Mouse (Mus musculus) thymus, postnatal 36 days (tissue): Measurements from ENCODE around the gene Abca7.

Experiments used
- DNase-seq, 2 experiments: peaks; one replicate each; pipeline ENCODE4 v3.0.0; 2022; ENCODE audit warnings: mixed read lengths in 2 of 2

The Abca7 gene

DNA sequence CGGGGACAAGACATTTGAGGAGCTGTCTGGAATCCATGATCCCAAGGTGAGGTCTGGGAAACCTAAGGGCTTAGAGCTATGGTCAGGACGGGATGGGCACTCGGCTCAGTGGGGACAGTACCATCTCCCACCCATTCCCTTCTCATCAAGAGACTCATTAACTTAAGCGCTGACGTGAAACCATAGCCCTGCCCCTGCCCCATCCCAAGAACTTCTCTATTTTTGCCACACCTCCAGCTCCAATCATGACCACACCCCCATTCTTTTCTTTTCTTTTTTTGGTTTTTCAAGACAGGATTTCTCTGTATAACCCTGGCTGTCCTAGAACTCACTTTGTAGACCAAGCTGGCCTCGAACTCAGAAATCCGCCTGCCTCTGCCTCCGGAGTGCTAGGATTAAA is 21.6 kb upstream of the Abca7 start:
- no peak for DNase-seq

DNA sequence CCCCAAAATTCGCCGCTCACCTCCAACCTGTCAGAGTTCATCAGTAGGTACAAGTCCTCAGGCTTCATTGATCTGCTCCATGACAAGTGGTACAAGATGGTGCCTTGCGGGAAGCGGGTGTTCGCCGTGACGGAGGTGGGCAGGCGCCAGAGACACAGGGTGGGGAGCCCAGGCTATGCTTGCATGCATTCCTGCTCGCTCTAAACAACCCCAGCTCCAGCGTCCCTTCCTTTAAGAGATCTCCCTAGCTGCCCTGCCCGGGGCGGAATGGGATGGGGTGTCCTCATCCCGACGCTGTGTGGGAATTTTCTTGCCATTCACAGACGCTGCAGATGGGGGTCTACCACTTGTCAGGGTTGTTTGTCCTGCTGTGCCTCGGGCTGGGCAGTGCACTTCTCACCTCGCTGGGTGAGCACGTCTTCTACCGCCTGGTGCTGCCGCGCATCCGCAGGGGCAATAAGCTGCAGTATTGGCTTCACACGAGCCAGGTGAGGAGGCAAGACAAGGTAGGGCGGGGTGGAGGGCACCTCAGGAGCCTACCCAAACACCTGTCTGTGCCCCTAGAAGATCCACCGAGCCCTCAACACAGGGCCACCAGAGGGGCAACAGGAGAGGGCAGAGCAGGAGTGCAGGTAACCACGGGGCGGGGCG is 20.1 kb upstream of the Abca7 start:
- DNase-seq = no peak

DNA sequence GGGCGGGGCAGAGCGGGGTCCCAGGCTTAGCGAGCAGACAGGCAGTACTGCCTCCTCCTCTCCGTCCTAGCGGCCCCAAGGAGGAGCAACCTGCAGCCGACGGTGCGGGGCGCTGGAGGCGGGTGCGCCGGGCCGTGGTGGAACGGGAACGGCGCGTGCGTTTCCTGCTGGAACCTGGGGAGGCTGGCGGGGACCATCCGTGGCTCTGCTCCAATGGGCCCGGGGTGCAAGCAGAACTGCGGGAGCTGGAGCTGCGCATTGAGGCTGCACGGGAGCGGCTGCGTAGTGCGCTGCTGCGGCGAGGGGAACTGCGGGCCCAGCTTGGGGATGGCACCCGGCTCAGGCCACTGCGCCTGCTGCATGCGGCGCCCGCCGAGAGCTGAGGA is 19.6 kb upstream of the Abca7 start:
- DNase-seq = no peak

DNA sequence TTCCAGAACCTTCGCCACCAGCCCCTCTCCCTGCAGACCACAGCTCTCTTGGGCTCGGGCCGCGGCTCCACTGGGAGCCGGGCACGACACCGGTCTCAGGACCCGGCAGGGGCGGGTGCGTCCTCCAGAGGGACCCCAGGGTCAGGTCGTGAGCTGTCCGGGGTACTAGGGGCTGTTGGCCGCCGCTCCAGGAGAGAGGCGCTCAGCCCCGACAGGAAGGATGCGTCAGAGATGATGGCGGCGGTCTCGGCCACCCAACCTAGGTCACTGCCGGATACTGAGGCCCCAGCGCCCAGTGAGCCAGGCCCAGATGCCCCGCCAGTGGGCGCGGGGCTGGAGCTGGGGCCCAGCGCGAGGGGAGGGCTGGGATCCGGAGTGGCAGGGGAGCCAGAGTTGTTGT is 19.0 kb upstream of the Abca7 start:
- no peak for DNase-seq

DNA sequence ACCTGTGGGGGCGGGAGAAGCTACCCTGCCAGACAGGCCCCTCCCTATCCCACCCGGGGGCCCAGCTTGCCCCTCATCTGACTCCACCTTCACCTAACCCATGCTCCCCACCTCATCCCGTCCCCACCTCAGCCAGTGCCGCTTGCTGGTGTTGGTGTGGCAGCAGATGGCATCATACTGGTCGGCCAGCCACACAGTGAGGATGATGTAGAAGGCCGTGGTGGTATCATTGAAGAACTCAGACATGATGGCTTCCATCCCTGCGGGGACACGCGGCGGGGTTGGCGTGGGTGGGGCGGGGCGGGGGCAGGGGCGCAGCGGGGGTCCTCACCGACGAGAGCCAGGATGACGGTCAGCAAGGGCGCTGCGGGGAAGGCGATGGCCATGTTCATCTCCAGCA is 18.2 kb upstream of the Abca7 start:
- no peak for DNase-seq

DNA sequence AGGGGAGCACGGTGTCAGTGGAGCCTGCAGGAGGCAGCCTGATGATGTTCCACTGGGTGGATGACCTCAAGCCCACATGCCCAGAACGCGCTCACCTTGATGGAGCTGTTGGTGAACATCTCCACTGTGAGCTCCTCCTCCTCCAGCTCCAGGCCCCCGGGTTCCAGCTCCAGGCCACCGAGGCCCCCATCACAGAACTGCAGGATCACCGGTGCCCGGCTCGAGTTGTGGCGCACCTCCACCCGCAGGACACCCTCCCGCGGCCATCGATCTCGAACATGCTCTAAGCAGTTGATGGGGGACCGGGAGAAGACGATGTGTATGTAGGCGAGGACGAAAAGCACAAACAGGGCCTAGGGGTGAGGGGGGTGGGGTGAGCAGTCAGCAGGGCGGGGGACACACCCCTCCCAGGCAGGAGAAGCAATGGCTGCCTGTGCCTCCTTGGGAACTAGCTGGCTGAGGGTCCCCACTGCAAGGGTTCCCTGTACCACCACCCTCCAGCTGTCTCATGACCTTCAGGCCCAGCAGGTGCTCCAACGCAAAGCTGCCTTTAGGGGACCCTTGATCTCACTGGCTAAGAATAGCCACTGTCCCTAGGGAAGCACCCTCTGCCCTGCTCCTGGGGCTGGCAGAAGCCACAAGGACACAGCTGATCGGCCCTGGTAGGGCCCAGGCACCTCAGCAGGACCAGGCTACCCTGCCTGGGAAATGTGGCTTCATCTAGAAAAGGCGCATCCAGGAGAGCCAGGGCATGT is 16.7 kb upstream of the Abca7 start:
- no peak for DNase-seq

DNA sequence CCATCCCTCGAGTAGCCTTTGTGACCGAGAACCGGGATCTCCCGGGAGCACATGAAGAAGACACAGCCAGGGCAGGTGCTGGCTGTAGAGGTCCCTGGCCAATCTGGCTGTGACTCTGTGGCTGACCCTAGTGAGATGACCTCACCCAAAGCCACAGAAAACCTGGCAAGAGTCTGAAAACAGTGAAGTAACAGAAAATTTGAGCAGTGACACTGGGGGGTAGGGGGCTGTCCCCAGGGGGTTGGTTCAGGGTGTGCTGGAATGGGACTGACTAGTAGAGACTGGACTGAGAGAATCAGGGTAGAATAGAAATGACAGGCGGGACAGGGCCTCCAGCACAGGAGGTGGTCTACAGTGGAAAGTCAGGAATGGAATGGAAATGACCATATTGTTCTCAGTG is 13.1 kb upstream of the Abca7 start:
- DNase-seq = no peak

DNA sequence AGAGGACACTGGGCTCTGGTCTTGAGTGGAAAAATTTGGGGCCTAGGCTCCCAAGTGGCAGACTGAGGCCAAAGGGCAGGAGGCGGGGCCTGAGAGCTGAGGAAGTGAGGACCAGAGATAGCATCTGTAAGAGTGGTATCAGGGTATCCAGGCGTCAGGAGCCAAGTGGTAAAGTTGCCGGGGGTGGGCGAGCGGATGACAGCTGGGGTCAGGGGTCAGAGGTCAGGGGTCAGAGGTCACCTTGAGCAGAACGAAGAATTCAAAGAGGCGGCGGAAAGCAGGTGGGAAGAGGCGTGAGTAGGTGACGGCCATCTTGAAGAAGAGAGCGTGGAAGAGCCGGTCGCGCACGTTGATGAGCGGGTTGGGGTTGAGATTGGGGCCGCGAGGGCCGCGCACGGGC is 12.6 kb upstream of the Abca7 start:
- DNase-seq = peak; percentile 61 to 81

DNA sequence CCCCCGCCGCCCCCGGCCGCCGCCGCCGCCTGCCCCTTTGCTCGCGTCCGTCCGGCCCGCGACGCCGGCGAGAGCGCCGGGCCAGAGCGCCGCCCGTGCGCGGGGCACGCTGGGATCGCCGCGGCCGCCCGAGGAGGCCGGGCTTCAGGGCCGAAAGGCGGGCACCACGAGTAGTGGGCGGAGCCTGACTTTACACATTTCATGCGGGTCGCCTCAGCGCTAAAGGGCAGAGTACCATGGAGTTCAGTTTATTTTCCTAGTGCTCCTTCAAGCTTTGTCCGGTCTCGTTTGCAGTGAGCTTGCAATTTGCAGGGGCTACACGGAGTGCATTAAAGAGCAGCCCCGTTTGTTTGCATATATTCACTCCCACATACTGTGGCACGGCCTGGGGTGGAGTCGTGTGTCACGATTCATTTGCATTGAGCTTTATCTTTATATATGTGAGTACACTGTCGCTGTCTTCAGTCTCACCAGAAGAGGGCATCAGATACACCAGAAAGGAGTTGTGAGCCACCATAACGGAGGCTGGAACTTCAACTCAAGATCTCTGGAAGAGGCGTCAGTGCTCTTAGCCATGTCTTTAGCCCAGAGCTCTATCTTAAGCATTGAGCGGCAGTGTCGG is 12.0 kb upstream of the Abca7 start, which contains the start of gene Tmem259:
TSS of gene Tmem259 (minus strand) at position 136 of the 622 bp plus-strand sequence.
- peak; percentile 88 to 91 for DNase-seq

DNA sequence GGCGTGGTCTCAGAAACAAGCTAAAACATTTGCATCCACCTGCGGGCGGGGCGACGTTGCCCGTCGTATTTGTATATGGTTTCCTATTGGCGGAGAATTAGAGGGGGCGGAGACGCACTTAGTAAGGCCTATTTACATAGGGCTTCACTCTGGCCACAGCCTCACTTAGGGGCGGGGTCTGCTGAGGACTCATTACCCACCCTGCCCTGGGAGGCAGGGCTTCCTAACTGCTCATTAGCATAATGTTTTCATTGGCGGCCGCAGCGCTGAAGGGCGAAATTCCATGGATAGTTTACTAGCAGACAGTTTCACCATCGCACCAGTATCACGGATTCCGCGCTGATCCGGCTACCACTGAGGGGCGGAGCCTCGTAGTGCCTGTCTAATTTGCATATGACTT is 11.4 kb upstream of the Abca7 start:
- DNase-seq = peak; percentile 95 to 97

DNA sequence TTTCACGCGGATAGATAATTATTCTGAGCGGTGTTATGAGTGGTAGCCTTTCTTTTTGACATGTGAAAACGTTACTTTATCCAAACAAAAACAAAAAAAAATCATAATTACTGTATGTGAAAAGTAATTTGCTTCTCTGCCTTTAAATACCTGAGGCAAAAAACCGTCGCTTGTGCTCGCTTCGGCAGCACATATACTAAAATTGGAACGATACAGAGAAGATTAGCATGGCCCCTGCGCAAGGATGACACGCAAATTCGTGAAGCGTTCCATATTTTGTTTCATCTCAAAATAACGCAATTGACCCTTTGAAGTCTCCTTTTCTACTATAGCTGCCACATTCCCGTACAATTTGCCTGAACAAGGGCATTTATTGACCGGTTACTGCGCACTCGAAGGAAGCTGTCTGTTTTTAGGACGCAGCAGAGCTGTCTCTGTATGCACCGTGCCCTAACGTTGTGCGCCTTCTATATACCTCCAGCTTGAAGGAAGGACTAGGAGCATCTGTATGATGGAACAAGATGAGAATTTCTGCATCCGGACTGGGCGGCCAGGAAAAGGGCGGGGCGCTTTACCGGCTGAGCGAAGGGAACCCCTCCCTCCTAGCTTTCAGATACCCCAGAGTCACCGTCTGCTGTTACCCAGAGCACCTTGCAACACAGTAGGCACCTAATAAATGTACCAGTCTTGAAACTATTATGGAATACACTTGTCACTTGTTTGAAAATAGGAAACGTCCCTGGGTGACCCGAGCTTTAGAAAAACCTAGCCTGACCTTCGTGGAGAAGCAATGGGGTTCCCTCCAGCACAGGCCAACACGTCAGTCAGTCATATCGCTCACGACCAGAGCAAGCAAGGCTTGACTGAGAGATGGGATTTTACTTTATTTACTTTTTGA is 10.7 kb upstream of the Abca7 start:
- peak; percentile 75 to 85 for DNase-seq

DNA sequence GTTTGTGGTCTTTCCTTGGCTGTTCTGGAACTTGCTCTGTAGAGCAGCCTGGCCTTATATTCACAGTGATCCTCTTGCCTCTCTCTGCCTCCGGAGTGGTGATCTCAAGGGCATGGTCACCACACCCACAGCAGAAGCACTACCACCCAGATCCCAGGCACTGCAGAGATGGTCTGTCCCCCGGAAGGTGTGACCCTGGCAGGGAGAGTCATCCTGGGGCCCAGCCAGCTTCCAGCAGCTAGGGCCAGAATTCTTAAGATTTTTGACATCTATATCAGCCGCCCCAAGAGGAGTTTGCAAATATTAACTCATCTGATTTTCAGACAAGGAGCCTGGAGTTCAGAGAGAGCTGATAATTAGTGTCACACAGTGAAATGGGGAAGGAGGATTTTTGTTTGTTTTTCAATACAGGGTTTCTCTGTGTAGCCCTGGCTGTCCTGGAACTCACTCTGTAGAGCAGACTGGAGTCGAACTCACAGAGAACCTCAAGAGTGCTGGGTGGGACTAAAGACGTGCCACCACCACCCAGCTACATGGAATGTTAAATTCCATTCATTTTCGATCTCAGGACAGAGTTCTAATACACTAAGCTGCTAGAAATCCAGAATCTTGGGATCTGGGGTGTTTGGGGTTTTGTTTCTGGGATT is 9.9 kb upstream of the Abca7 start:
- DNase-seq = no peak

DNA sequence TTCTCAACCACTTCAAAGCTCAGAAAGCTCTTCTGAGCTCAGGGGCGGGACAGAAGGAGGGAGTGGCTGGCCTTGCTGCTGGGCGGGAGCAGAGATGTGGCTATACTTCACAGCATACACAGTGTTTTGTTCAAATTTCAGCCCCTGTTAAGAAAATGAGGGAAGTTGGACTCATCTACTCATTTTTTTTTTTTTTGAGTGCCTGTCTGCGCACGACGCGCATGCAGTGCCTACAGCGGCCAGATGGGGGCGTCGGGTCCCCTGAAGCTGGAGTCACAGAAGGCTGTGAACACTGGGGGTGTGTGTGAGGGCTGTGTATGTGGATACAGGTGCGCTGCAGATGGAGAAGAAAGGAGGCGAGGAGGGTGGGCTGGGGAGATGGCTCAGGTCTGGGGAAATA is 9.3 kb upstream of the Abca7 start:
- peak; percentile 91 to 92 for DNase-seq

DNA sequence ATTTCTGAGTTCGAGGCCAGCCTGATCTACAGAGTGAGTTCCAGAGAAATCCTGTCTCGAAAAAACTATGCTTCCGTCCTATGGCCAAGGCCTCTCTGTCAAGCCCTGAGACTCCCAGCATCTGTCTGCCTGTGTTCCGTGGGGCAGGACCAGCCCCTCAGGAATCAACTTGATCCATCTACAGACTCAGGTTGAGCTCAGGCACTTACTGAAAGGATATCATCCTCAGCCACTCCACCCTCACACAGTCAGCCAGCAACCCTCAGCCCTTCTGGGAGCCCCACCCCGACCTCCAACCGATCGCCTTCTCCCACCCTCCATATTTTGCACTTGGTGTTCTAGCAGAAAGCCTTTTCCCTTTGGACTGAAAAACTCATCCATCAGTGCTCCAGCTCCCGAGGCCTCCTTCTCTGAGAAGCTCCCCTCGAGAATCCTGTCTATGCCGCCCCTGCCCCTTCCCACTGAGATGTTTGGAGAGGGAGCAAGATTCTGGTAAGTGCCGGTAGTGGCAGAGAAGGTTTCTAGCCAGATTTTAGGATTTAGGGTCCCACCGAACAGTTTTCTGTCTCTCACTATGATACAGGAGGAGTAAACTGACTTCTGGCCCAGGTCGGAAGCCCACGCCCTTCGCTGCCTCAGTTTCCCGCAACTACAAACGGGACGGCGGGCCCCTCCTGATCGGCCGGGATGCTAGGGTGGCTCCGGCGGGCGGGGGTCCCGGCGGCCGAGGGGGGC is 8.4 kb upstream of the Abca7 start:
- DNase-seq = peak in 1 of 2 experiments; percentile 18

DNA sequence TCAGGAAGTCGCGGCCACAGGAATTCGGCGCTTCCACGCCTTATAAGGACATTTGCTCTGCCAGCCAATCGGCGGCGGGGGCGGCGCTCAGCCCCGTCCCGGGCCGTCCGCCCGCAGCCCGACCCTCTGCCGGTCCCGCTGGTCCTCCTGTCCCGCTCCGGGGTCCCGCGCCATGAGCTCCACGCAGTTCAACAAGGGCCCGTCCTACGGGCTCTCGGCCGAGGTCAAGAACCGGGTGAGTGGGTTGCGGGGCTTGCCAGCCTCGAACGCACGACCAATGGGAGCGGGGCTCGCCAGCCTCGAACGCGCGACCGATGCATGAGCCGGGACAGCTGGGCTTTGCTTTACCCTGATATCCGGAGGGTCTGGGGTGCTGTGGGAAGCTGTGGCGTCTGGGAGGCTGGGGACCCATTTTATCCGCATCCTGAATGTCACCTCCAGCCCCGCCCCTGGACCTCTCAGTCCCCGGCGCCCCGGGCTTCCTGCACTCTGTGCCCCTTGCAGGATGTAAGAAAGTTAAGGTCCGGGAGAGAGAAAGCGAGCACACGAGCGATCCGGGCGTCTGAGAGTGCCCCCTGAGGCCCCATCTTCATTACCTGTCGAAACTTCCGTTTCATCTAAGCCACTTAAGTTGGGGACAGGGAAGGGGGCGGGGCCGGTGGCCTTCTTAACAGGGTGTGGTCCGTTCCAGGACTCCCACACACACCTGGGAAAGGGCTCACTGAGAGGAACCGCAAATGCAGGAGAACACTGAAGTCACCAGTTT is 7.6 kb upstream of the Abca7 start, which contains the start of gene Cnn2:
TSS of gene Cnn2 (plus strand) at position 79 of the 766 bp plus-strand sequence.
- peak; percentile 71 to 79 for DNase-seq

DNA sequence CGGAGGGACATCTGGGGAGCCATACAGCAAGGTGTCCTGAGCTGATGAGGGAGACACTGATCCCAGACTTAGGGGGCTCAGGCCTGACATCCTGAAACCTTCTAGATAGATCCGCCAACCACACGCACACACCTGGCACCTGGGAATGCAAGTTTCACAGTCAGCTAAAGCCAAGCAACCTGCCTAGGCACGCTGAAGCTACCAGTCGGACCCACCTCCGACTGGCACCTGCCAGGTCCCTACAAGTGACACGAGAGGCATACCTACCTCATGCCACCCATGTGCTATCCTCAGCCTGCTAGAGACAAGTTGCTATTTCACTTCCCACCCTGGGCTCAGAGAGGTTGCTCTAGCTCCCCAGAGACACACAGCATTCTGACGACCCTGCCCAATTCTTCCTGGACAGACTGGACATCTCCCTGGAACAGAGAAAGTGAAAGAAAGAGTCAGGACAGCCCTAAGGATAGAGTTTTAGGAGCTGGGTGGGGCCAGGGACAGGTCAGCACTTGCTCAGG is 7.0 kb upstream of the Abca7 start:
- no peak for DNase-seq

DNA sequence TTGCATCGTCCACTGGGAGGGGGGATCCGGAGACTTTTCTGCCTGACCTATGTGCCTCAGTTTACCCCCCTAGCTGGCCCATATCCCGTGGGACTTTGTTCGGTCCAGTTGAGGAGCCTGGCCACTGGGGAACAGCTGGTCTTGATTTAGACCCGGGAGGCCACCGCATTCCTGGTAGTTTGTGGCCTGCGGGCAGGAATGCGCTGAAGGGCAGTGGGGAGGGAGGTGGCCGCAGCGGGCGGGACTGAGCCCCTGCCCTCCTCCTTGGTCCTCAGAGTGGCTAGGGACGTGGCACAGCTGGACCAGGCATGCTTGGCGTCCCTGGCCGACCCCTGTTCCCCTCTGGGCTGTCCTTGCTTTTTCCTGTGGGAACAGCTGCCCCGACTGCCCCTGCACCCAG is 6.4 kb upstream of the Abca7 start:
- DNase-seq = no peak

DNA sequence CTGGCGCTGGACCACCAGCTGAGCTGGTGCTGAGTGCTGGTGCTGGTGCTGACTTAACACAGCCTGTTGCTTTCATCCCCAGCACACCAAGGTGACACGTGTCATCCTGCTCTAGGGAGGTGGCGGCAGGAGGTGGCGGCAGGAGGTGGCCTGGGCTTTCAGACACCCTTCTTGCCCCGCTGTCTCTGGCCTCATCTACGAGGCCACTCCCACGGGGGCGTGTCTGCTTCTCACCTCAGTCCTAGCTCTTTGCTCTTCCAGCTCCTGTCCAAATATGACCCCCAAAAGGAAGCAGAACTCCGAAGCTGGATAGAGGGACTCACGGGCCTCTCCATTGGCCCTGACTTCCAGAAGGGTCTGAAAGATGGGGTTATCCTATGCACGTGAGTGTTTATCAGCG is 5.2 kb upstream of the Abca7 start:
- no peak for DNase-seq

DNA sequence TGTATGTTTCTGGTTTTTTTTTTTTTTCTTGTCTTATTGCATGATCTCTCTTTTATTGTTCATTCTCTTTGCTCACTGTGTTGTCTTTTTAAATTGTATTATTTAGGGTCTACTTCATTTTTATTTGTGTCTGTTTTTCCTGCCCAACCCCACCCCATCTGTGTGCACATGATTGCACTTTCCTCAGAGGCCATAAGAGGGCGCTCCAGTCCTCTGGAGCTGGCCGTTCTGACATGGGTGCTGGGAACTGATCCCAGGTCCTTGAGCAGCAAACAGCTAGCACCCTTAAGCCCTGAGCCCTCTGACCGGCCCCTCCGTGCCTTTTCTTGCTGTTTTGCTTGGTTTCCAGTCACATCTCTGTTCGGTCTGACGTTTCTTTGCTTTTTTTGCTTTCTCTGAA is 4.7 kb upstream of the Abca7 start:
- no peak for DNase-seq

DNA sequence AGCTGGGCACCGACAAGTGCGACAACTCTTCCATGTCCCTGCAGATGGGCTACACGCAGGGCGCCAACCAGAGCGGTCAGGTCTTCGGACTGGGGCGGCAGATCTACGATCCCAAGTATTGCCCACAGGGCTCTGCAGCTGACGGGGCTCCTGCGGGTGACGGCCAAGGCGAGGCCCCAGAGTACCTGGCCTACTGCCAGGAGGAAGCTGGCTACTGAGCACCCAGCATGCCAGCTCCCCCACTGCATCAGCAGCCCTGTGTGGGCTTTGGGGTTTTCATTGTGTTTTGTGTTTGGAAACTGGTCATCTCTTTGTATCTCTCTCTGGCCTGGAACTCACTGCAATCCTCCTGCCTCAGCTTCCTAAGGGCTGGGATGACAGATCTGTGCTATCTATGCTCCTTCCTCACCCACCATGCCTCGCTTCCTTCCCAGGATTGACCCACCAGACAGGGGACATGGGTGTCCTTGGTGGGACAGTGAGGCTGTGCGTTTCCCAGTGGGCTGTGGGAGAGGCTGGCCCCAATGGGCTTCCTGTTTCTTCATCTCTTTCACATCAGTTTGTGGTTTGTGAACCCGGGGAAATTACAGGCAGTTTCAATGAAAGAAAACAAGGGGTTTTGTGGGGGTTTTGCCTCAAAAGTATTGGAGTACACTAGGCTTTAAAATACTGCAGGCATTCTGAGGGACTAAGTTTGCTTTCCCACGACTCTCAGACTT is 1.7 kb upstream of the Abca7 start:
- no peak for DNase-seq
